Mouse (Mus musculus) duodenum, adult 2 months (tissue): ENCODE results near the gene Gm49318. TPM values are rescaled to one million over a fixed set of nuclear protein-coding genes. Genes with fewer than 3 reads are reported as not detected.

Experiments used
- polyA plus RNA-seq: library from polyadenylated mRNA; depleted of rRNA; stranded (reverse); fragments of >200 nt; gene quantifications from 2 replicates; pipeline ENCODE4 v1.2.3, GENCODE M21; 2012; ENCODE audit warnings: low replicate concordance; rRNA removed

Gm49318 gene
- polyA plus RNA-seq = not detected in 2 replicates

DNA sequence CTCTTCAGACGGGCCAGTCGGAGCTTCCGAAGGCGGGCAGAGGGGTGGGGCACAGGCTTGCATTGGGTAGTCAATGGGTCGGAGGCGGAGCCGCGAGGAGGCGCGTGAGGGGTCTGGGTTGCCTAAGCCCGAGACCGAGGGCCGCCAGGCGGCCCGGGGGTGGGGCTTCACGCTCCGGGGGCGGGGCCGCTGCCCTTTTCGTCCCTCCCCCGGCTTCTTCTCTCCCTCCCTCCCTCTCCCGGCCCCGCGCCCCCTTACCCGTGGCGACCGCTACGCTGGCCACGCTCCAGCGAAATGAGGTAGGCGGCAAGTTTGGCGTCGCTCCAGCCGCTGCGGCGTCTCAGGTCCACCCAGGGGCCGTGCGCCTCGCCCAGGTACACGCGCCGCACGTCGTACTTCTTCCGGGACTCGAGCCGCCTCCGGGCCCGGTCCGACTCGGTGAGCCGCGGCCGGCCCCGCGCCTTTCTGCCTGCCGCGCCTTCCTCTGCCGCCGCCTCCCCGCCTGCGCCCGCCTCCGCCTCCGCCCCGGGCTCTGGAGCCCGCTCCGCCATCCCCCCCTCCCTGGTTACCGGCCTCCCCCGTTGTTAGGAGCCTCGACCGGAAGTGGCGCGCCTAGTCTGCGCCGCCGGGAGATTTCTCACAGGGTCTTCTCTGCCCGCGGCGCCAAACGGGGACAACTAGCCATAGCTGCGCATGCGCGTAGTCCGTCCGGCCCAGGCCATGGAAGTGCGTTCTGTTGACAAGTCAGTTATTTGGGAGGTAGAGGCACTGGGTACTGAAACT, at the start of gene Gm49318, which contains the start of gene Zfp653:
TSS of gene Gm49318 (minus strand) at position 469 of the 783 bp plus-strand sequence.
TSS of gene Zfp653 (minus strand) at position 586 of the 783 bp plus-strand sequence.

DNA sequence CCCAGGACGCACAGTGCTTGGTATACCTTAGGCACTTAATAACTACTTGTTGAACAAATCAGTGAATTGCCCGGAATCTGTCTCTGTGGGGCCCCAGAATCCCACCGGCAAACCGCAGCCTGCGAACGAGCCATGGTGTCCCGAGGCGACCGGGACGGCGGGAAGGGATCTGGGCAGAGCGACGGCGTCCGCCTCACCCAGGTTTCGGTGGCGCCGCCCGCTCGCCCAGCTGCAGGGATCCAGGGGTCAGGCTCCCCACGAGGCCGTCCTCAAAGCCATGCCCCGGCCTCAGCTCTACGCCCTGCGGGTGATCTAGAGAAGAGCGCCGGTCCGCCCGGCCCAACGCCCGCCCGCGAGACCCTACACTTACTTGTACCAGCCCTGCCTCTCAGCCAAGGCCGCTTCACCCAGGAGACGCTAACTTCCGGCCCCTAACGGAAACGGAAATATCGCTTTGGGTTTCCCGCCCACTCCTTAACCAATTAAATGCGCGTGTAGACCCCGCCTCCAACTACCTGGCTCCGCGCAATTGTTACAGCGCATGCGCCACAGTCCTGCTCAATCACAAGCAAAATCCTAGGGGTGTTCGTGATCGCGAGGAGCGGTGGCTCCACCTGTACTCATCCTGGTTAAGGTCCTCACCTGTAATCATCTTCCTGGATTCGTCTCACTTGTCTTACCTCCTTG, 45.8 kb upstream of the Gm49318 start, which contains the start of gene Elof1:
TSS of gene Elof1 (minus strand) at position 433 of the 687 bp plus-strand sequence.

DNA sequence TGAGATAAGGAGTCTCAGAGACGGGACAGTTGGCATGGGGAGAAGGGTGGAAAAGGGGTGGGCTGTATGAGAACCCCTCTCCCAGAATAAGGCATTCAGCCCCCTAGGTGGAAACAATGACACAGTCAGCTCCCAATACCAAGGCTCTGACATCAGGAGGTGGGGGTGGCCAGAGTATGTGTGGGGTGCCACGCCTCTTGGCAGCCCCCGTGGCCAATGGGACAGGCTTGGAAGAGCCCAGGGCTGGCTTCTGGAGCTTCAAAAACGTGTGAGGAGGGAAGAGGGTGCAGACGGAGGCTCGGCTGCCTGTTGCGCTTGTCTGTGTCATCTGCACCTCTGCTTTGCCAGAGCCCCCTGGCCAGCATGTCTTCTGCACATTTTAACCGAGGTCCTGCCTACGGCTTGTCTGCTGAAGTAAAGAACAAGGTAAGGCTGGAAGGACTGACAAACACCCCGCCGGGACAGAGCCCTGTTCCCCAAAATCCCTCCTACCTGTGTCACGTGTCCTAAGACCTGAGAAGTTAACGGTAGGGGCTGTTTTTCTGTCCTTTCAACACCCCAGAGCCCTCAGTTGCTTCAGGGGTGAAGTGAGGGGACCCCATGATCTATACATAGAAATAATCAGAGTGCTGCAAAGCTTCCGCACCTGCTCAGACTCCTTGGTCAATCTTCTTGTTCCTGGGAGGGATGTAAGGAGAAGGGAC, 28.1 kb upstream of the Gm49318 start, which contains the start of gene Cnn1:
TSS of gene Cnn1 (plus strand) at position 224 of the 704 bp plus-strand sequence.

DNA sequence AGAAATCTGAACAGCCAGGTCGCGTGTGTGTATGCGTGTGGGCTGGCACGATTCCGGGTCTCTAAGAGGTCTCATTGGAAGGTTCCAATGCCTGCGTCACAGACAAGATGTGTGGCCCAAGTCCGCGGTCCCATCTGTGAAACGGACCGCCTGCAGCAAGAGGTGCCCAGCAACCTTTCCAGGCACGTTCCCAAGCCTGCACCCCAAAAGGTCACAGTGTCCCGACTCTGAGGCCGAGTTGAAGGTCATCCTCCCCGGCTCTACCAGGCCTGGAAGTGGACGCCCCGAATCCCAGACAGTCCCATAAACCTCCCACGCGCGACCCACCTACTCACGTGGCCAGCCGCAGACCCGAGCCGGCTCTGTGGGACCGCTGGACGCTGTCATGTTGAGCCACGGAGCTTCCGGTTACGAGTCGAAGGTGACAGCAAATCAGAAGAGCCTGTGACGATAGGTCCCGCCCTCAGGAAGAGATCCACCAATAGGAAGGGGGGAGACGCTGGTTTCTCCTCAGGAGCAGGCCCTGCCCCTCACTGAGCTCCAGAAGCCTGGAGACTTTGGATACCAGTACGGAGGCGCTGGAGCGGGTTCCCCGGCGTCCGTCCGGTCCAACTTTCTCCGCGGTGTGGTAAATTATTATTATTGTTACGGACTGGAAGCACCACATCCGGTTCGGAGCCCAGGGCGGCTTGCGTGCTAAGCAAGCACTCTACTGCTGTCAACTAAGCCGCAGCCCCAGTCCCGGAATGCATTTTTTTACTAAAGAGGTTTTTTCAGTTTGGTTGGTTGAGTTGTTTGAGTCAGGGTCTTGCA, 14.2 kb upstream of the Gm49318 start, which contains the start of gene Ecsit:
TSS of gene Ecsit (minus strand) at position 417 of the 813 bp plus-strand sequence.

DNA sequence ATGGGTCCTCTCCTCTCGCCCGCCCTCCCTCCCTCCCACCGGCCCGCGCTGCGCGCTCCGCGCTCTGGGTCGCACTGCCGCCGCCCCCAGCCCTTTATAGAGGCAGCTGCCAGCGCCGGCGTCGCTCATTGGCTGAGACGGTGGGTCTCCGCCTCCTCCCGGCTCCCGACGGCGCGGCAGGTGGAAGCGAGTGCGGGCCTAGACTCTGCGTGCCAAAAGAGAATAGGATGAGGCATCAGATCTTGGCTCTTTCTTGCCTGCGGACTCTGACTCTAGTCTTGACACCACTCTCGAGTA, 19.2 kb downstream of the Gm49318 start, which contains the start of gene Elavl3:
TSS of gene Elavl3 (minus strand) at position 66 of the 297 bp plus-strand sequence.

DNA sequence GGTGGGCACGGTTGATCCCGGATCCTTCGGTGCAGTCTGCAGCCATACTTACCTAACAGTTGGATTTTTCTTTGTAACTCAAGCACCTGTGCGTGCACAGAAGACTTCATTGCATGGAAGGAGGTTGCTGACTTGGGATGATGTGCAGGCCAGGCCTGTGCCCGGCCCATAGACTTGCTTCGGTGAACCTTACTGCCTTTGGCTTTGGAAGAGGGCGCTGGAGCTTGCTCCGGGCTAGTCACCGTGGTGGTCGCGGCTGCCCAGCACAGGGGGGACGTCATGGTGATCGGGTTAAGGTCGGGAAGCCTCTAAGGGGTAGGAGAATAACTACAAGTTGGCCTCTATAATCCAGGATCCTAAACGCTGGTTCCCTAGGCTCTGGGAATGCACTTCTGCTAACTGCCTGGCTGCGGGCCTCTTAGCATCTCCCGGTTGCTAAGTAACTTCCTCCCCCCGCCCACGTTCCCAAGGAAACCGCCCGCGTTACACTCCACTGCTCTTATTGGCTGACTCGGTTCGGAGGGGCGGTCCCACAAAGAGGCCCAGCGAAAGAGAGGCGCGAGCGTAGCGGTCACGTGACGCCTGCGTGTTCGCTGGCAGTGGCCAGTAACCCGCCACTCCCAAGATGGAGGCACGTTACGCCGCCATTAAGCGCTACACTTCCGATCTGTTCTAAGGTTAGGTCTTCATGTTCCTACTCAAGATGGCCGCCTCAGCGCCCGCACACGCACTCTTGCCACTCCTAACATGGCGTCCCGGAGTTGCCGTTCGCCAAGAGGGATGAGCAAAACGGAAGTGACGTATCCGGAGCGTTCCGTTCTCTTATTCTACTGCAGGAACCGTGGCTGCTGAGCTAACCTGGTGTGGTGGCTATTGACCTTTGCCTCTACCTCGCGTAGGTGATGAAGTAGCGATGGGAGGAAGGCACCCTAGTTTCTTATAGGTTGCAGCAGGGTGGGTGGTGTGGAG, 68.6 kb downstream of the Gm49318 start, which contains the start of the genes Ccdc151 and Prkcsh:
TSS of gene Ccdc151 (minus strand) at position 441 of the 969 bp plus-strand sequence.
TSS of gene Prkcsh (plus strand) at position 613 of the 969 bp plus-strand sequence.

DNA sequence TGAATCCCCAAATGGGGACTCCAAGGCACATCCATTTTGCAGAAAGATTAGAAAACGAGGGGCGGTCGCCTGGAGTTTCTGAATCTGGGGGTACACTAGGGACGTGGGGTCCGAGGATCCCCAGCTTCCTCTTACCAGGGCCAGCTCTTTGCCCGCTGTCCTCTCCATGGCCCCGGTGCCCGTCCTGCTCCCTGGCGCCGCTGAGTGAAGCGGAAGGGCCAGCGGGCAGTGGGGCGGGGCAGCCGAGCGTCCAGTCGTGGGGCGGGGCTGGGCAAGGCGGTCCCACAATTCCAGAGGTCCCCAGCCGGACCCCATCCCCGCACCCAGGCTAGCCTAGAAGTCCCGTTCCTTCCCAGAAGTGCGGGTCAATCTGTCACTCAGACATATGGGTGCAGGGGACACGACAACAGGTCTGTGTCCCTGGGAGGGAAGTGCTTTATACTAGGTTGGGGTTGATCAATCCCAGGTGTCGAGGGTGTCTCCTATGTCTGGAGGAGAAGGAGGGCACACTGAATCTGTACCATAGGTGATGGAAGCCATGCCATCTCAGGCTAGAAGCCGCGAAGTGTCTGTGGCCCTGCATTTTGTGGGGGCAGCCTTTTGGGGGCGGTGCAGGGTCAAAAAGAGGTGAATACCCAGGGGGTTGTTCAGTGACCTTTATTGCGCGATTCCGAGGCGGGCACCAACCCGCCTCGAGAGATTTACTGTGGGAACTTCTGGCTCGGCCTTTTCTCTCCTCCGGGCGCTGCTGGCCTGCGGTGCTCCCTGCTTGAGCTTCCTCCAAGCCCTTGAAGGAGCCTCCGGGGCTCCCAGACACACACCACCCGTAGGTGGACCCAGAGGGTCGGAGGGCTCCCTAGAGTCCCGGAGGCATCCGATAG, 81.6 kb downstream of the Gm49318 start, which contains the start of gene Rgl3:
TSS of gene Rgl3 (minus strand) at position 217 of the 881 bp plus-strand sequence.

Other genes starting within 250 kb of the Gm49318 start
- 18.2 and 18.8 TPM in 2 replicates for gene Angptl8, start 235.7 kb downstream of the Gm49318 start, polyA plus RNA-seq
- gene Dock6, start 218.6 kb downstream of the Gm49318 start, polyA plus RNA-seq = 43.2 and 51.0 TPM in 2 replicates
- gene Rab3d, start 153.1 kb downstream of the Gm49318 start, polyA plus RNA-seq = 32.5 and 58.0 TPM in 2 replicates
- gene Ccdc159, start 143.8 kb downstream of the Gm49318 start, polyA plus RNA-seq = 0.63 and 2.5 TPM in 2 replicates
- 191 and 195 TPM in 2 replicates for gene Tmem205, start 143.7 kb downstream of the Gm49318 start, polyA plus RNA-seq
- 6.9 and 11.4 TPM in 2 replicates for gene Plppr2, start 134.2 kb downstream of the Gm49318 start, polyA plus RNA-seq
- 5.6 and 8.0 TPM in 2 replicates for gene Swsap1, start 115.5 kb downstream of the Gm49318 start, polyA plus RNA-seq
- gene Epor, start 107.8 kb downstream of the Gm49318 start, polyA plus RNA-seq = 2.4 and 3.9 TPM in 2 replicates
- gene Rgl3, start 81.8 kb downstream of the Gm49318 start, polyA plus RNA-seq = 2.9 and 12.6 TPM in 2 replicates
- gene Ccdc151, start 68.6 kb downstream of the Gm49318 start, polyA plus RNA-seq = 0.17 TPM in 1 of 2 replicates, not detected in the other
- 118 and 211 TPM in 2 replicates for gene Prkcsh, start 68.5 kb downstream of the Gm49318 start, polyA plus RNA-seq
- 0.13 and 0.46 TPM in 2 replicates for gene Elavl3, start 19.2 kb downstream of the Gm49318 start, polyA plus RNA-seq
- 8.8 and 9.9 TPM in 2 replicates for gene Zfp653, start 117 bp upstream of the Gm49318 start, polyA plus RNA-seq
- 48.2 and 51.0 TPM in 2 replicates for gene Ecsit, start 14.2 kb upstream of the Gm49318 start, polyA plus RNA-seq
- 144 and 245 TPM in 2 replicates for gene Cnn1, start 28.0 kb upstream of the Gm49318 start, polyA plus RNA-seq
- gene Elof1, start 45.9 kb upstream of the Gm49318 start, polyA plus RNA-seq = 118 and 169 TPM in 2 replicates
- gene Acp5, start 64.5 kb upstream of the Gm49318 start, polyA plus RNA-seq = 197 and 274 TPM in 2 replicates
- gene Pigyl, start 85.6 kb upstream of the Gm49318 start, polyA plus RNA-seq = 40.5 and 49.4 TPM in 2 replicates
- not detected in 2 replicates for gene Zfp872, start 116.8 kb upstream of the Gm49318 start, polyA plus RNA-seq
- 3.2 and 8.3 TPM in 2 replicates for gene Zfp809, start 154.5 kb upstream of the Gm49318 start, polyA plus RNA-seq
- 0.05 TPM in 1 of 2 replicates, not detected in the other for gene Zfp599, start 188.6 kb upstream of the Gm49318 start, polyA plus RNA-seq
- 1.0 and 1.6 TPM in 2 replicates for gene Zfp810, start 236.4 kb upstream of the Gm49318 start, polyA plus RNA-seq